9 mouse cellular contexts compared by ENCODE assay signal in genomic region chr10:62216595-62216994, GRCm38 (mm10). TPM values are rescaled to one million over a fixed set of nuclear protein-coding genes. Genes with fewer than 3 reads are reported as not detected.
A peak's percentile ranks its signal among the peaks of the same experiment; 100 is the strongest.
DNase-seq lines count a peak whose midpoint lies in the region; ATAC-seq and TF ChIP-seq lines count a peak whose summit lies in the region.
"Had no signal": no experiment of that assay in that cellular context is flagged by ENCODE, and none has a peak within 500 bp of the region (broad histone marks: within the 10 kb centered on the region; RNA-seq: fewer than 3 reads in every experiment).

No protein-coding gene starts in this region.

- no peak for ATAC-seq in forebrain, embryonic 12.5 days (ENCODE audit: low FRiP score)
- ATAC-seq in forebrain, embryonic 15.5 days (replicated peaks): no peak
- ATAC-seq in heart, embryonic 15.5 days (replicated peaks; ENCODE audit: insufficient number of reproducible peaks, insufficient read depth, low FRiP score, low read depth): no peak

- H3K9ac ChIP-seq in forebrain, embryonic 12.5 days: no peak overlapping the region
- H3K9ac ChIP-seq in forebrain, embryonic 15.5 days (replicated peaks): no peak overlapping the region
- H3K9ac ChIP-seq in heart, embryonic 15.5 days: no peak overlapping the region
- no peak overlapping the region for H3K9ac ChIP-seq in liver, adult 2 months (ENCODE audit: low read depth, low read length)
- H3K9ac ChIP-seq: neural tube, embryonic 12.5 days had no signal

- H3K27me3 ChIP-seq in forebrain, embryonic 12.5 days: no peaks in the 10 kb centered on the region
- H3K27me3 ChIP-seq in forebrain, embryonic 15.5 days: no peaks in the 10 kb centered on the region
- H3K27me3 ChIP-seq in heart, embryonic 15.5 days: no peaks in the 10 kb centered on the region
- H3K27me3 ChIP-seq in liver, adult 2 months (ENCODE audit: control insufficient read depth, insufficient read depth, low read length): no peaks in the 10 kb centered on the region
- H3K27me3 ChIP-seq: neural tube, embryonic 12.5 days had no signal

- H3K4me2 ChIP-seq in forebrain, embryonic 12.5 days: no peak overlapping the region
- H3K4me2 ChIP-seq in forebrain, embryonic 15.5 days (replicated peaks): no peak overlapping the region
- H3K4me2 ChIP-seq in heart, embryonic 15.5 days: no peak overlapping the region
- H3K4me2 ChIP-seq: neural tube, embryonic 12.5 days had no signal

- peaks cover 6% of the 10 kb centered on the region; the same call in 1 of the 2 replicates for H3K4me1 ChIP-seq in forebrain, embryonic 12.5 days
- no peaks in the 10 kb centered on the region for H3K4me1 ChIP-seq in forebrain, embryonic 15.5 days
- H3K4me1 ChIP-seq in heart, embryonic 15.5 days (replicated peaks): 0 out of 2 replicates have a peak, but pooled peaks cover 2% of the 10 kb centered on the region
- H3K4me1 ChIP-seq in liver, adult 2 months (ENCODE audit: control insufficient read depth, insufficient read depth, low read length): no peaks in the 10 kb centered on the region; the same call in 1 of the 2 replicates
- H3K4me1 ChIP-seq: neural tube, embryonic 12.5 days had no signal

- WGBS in forebrain, embryonic 12.5 days: 59% methylated on average over 5 of the region's 5 CpGs
- WGBS in forebrain, embryonic 15.5 days: 59% methylated on average over 5 of the region's 5 CpGs
- WGBS in heart, embryonic 15.5 days: 46% methylated on average over 5 of the region's 5 CpGs
- WGBS in liver, adult 2 months: 60% methylated on average over 5 of the region's 5 CpGs

- no peak for TF ChIP-seq POLR2A in liver, adult 2 months (IDR thresholded peaks at IDR 0.05; ENCODE audit: extremely low read depth, insufficient read depth, low read length)

- H3K36me3 ChIP-seq in forebrain, embryonic 12.5 days (replicated peaks): no peaks in the 10 kb centered on the region
- no peaks in the 10 kb centered on the region for H3K36me3 ChIP-seq in forebrain, embryonic 15.5 days
- H3K36me3 ChIP-seq in heart, embryonic 15.5 days: no peaks in the 10 kb centered on the region
- no peaks in the 10 kb centered on the region for H3K36me3 ChIP-seq in liver, adult 2 months (ENCODE audit: control insufficient read depth, insufficient read depth, low read length)
- H3K36me3 ChIP-seq: neural tube, embryonic 12.5 days had no signal

- no peak overlapping the region for H3K4me3 ChIP-seq in forebrain, embryonic 12.5 days (replicated peaks)
- H3K4me3 ChIP-seq in forebrain, embryonic 15.5 days: no peak overlapping the region
- H3K4me3 ChIP-seq in heart, embryonic 15.5 days: no peak overlapping the region
- H3K4me3 ChIP-seq in liver, adult 2 months (ENCODE audit: insufficient read depth, low read depth, low read length): no peak overlapping the region
- H3K4me3 ChIP-seq: neural tube, embryonic 12.5 days had no signal

- no peak for TF ChIP-seq CTCF in liver, adult 2 months (IDR thresholded peaks at IDR 0.05; ENCODE audit: low read depth, low read length)

- H3K27ac ChIP-seq in forebrain, embryonic 12.5 days: peak overlapping the region; percentile 50; the same call in 1 of the 2 replicates
- no peak overlapping the region for H3K27ac ChIP-seq in forebrain, embryonic 15.5 days (replicated peaks)
- H3K27ac ChIP-seq in heart, embryonic 15.5 days: peak overlapping the region; percentile 69
- H3K27ac ChIP-seq in liver, adult 2 months (replicated peaks; ENCODE audit: insufficient read depth, low read depth, low read length): peak overlapping the region; percentile 56
- H3K27ac ChIP-seq: neural tube, embryonic 12.5 days had no signal

- H3K79me2 ChIP-seq in liver, adult 2 months (ENCODE audit: control insufficient read depth, insufficient read depth, low read length): no peaks in the 10 kb centered on the region

- no peaks in the 10 kb centered on the region for H3K9me3 ChIP-seq in forebrain, embryonic 12.5 days
- no peaks in the 10 kb centered on the region for H3K9me3 ChIP-seq in forebrain, embryonic 15.5 days
- H3K9me3 ChIP-seq in heart, embryonic 15.5 days (replicated peaks): no peaks in the 10 kb centered on the region
- H3K9me3 ChIP-seq: neural tube, embryonic 12.5 days had no signal

- peak; percentile 66 for DNase-seq in cerebellum, adult 11 months
- DNase-seq in liver, adult 2 months (ENCODE audit: extremely low read depth, low read depth, low spot score): peak; percentile 27
- DNase-seq in retina, embryonic 14.5 days (ENCODE audit: low spot score): peak; percentile 93
- DNase-seq in frontal cortex, postnatal 14 days (ENCODE audit: low spot score in 2 of 2): no peak
- no peak for DNase-seq in layer of hippocampus, adult 18-20 months (ENCODE audit: low spot score in 2 of 2)

RNA-seq across cellular contexts. Expression of gene Tspan15, which starts 14.5 kb away (rescaled TPM):
- 11.7 and 13.7 TPM in 2 replicates for polyA plus RNA-seq in forebrain, embryonic 12.5 days (2016; fragmentation: Nextera tagmentation; extraction: Ambion mirVana)
- 14.4 and 17.0 TPM in 2 replicates for polyA plus RNA-seq in forebrain, embryonic 15.5 days (2015; fragmentation: Nextera tagmentation; extraction: Ambion mirVana)
- 8.9 and 15.3 TPM in 2 replicates for polyA plus RNA-seq in heart, embryonic 15.5 days (2015; fragmentation: Nextera tagmentation; extraction: Ambion mirVana)
- 4.1 and 7.3 TPM in 2 replicates for total RNA-seq in liver, adult 2 months (2014; rRNA removed)
- polyA plus RNA-seq in liver, adult 2 months (2012; rRNA removed): 4.8 and 8.6 TPM in 2 replicates
- total RNA-seq in layer of hippocampus, adult 18-20 months (2021): 10 to 100 TPM; 16.0 to 18.5 TPM

RNA-seq across cellular contexts. Expression of gene Tacr2, which starts 35.6 kb away (rescaled TPM):
- not detected in 2 replicates for polyA plus RNA-seq in forebrain, embryonic 12.5 days (2016; fragmentation: Nextera tagmentation; extraction: Ambion mirVana)
- polyA plus RNA-seq in forebrain, embryonic 15.5 days (2015; fragmentation: Nextera tagmentation; extraction: Ambion mirVana): not detected in 2 replicates
- 0.14 TPM in 1 of 2 replicates, not detected in the other for polyA plus RNA-seq in heart, embryonic 15.5 days (2015; fragmentation: Nextera tagmentation; extraction: Ambion mirVana)
- not detected in 2 replicates for total RNA-seq in liver, adult 2 months (2014; rRNA removed)
- not detected in 2 replicates for polyA plus RNA-seq in liver, adult 2 months (2012; rRNA removed)
- total RNA-seq in layer of hippocampus, adult 18-20 months (2021): under 1 TPM; 0.23 to 0.27 TPM
- polyA plus RNA-seq: neural tube, embryonic 12.5 days had no signal

Comparison
In these comparisons a context has a peak if more than half of its experiments do, and no peak if none do; other contexts are left out.
1. DNase-seq: peak in cerebellum, adult 11 months (single experiment), liver, adult 2 months (single experiment) and retina, embryonic 14.5 days (single experiment); none in frontal cortex, postnatal 14 days (0 of 2) and layer of hippocampus, adult 18-20 months (0 of 2).